Mouse (Mus musculus): ENCODE data around the gene Dtl. TPM values are rescaled to one million over a fixed set of nuclear protein-coding genes. Genes with fewer than 3 reads are reported as not detected.

Gene Dtl
- polyA plus RNA-seq, 1 experiment from 2014 or later, result 22.0 TPM

DNA sequence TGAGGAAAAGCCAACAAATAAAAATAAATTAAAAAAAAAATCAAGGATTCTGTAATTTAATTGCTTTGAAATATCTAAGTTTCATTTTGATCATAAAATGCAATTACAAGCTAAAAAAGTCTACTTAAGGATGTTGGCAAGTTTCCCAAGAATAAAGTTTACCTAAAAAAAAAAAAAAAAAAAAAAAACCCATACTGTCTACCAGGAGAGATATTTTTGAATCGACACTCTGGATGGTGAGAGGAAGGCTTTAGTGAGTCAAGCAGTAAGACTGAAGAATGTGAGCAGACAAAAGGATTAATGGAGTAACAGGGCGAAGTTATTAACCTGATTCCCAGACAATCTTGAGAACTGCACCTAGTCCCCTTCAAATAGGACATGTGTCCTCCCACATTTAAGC, 35.0 kb downstream of the Dtl start:
- H3K9ac ChIP-seq (replicated peaks), result no peak overlapping the region
- ATAC-seq (replicated peaks), result no peak
- no peaks in the 10 kb centered on the region for H3K9me3 ChIP-seq
- no peak overlapping the region for H3K4me2 ChIP-seq (replicated peaks)
- H3K4me1 ChIP-seq, result no peaks in the 10 kb centered on the region
- H3K4me3 ChIP-seq, result no peak overlapping the region
- H3K27ac ChIP-seq (replicated peaks), result no peak overlapping the region
- 80% methylated on average over 2 of the region's 2 CpGs for WGBS
- no peaks in the 10 kb centered on the region for H3K27me3 ChIP-seq
- H3K36me3 ChIP-seq, result 0 out of 2 replicates have a peak, but pooled peaks cover 7% of the 10 kb centered on the region

DNA sequence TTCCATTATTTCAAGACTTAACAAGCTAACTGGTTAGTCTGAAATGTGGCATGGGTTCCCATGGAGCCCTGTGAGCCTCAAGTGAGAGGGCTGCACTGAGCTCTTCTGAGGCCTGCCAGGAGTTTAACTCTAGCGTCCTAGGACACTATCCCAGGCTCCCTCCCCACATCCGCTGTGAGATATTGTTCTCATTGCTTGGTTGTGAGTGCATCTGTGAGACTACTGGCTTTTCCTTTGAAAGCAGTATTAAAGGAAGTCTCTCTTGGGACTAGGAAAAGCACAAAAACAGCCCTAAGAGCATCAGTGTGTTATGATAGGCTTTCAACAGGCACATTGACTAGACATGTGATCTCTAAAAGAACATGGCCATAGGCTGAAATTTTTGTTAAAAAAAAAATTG, 40.4 kb downstream of the Dtl start:
- Histone ChIP-seq H3K9ac (replicated peaks) (no peak overlapping the region), H3K4me1 (no peaks in the 10 kb centered on the region), H3K36me3 (no peaks in the 10 kb centered on the region), H3K4me2 (replicated peaks) (no peak overlapping the region), H3K9me3 (no peaks in the 10 kb centered on the region), H3K27me3 (no peaks in the 10 kb centered on the region), H3K4me3 (no peak overlapping the region), H3K27ac (replicated peaks) (no peak overlapping the region)
- WGBS, result 61% methylated on average over 2 of the region's 2 CpGs
- ATAC-seq (replicated peaks), result no peak

DNA sequence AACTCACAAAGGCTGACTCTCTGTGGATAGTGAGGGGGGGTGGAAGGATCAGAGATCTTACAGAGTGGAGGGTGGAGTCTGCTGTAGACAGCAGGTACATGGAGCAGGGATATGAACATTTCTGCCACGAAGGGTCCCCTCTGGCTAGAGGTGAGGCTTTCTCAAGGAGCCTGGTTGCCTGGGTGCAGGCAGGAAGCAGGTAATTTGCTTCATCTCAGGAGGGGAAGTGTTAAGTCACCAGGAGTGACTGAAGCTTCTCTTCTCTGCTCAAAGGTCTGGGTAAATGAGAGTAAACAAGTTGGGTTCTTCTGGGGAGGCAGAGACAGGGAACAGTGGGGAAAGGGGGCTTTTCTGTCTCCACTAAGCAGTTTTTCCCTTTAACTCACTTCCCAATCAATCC, 44.3 kb downstream of the Dtl start:
- Histone ChIP-seq H3K9ac (replicated peaks) (no peak overlapping the region), H3K4me3 (no peak overlapping the region), H3K27me3 (no peaks in the 10 kb centered on the region), H3K36me3 (no peaks in the 10 kb centered on the region), H3K4me1 (no peaks in the 10 kb centered on the region), H3K27ac (replicated peaks) (no peak overlapping the region), H3K4me2 (replicated peaks) (no peak overlapping the region), H3K9me3 (no peaks in the 10 kb centered on the region)
- no peak for ATAC-seq (replicated peaks)
- 60% methylated on average over 1 of the region's 1 CpGs for WGBS

DNA sequence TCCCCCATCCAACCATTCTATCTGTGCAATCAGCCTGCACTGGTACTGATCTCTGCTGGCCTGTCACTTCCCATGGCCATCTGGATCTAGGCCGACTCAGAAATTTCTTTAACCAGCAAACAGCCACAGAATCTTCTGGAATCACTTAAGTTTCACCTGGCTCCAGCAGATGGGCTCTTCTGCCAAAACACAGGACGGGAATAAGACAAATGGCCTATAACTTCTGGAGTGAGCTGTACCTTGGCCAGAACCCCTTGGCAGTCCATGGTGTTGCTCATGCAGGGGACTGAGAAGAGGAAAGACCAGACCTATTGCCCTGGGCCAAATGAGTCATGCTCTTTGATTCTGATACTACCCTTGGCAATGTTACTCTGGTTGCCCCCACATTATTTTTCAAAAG, 45.9 kb downstream of the Dtl start:
- Histone ChIP-seq H3K27me3 (no peaks in the 10 kb centered on the region), H3K4me1 (no peaks in the 10 kb centered on the region), H3K4me3 (no peak overlapping the region), H3K4me2 (replicated peaks) (no peak overlapping the region), H3K36me3 (no peaks in the 10 kb centered on the region), H3K27ac (replicated peaks) (no peak overlapping the region), H3K9ac (replicated peaks) (no peak overlapping the region), H3K9me3 (no peaks in the 10 kb centered on the region)
- ATAC-seq (replicated peaks), result no peak
- 87% methylated on average over 2 of the region's 2 CpGs for WGBS

DNA sequence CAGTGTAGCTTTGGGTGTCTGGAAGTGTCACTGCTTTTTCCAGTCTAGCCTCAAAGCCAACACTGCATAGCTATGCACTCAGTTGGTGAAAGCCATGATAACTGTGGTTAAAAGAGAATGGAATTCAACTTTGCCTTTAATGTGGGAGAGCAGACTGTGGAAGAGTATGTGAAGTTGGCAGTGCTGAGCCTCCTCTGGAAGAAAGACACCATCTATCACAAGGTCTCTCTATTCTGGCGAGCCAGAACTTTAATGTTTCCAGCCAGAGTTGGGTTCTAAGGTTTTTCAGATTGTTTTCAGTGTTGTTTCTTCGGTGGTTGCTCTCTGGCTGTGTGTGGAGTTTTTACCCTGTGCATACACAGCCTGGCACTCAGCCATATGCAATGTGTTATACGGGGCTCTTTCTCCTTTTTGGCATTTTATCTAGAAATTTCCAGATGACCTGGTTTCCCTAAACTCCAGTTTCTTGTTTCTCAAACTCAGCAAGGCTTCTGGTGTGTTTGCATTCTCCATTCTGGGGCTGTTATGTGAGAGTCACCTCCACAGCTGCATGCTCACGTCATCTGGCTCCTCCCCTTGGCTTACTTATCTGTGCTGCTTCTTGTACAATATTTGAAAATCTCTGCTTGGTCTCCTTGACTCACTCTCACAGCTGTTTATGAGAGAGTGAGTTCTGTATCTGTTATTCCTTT, 47.3 kb downstream of the Dtl start:
- Histone ChIP-seq H3K27me3 (no peaks in the 10 kb centered on the region), H3K36me3 (no peaks in the 10 kb centered on the region), H3K9me3 (no peaks in the 10 kb centered on the region), H3K27ac (replicated peaks) (no peak overlapping the region), H3K9ac (replicated peaks) (no peak overlapping the region), H3K4me2 (replicated peaks) (no peak overlapping the region), H3K4me1 (no peaks in the 10 kb centered on the region), H3K4me3 (no peak overlapping the region)
- WGBS, result 44% methylated on average over 4 of the region's 4 CpGs
- no peak for ATAC-seq (replicated peaks)

DNA sequence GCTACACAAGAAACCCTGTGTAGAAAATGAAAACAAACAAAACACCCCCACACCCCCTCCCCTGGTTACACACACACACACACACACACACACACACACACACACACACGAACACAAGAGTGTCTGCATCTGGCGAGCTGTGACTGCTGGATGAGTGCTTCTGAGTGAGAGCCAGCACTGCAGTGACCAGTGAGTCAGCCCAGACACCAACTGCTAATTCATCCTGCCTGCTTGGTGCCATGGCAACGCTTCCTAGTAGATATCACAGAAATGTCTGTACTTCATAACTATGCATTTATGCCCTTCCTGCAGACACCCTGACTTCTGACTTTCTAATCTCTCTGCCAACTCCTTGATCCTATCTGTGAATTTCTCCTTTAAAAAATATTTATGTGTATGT, 48.3 kb downstream of the Dtl start:
- Histone ChIP-seq H3K27ac (replicated peaks) (no peak overlapping the region), H3K9me3 (no peaks in the 10 kb centered on the region), H3K4me1 (no peaks in the 10 kb centered on the region), H3K27me3 (no peaks in the 10 kb centered on the region), H3K4me2 (replicated peaks) (no peak overlapping the region), H3K4me3 (no peak overlapping the region), H3K36me3 (no peaks in the 10 kb centered on the region), H3K9ac (replicated peaks) (no peak overlapping the region)
- WGBS, result 86% methylated on average over 3 of the region's 3 CpGs
- ATAC-seq (replicated peaks), result no peak

DNA sequence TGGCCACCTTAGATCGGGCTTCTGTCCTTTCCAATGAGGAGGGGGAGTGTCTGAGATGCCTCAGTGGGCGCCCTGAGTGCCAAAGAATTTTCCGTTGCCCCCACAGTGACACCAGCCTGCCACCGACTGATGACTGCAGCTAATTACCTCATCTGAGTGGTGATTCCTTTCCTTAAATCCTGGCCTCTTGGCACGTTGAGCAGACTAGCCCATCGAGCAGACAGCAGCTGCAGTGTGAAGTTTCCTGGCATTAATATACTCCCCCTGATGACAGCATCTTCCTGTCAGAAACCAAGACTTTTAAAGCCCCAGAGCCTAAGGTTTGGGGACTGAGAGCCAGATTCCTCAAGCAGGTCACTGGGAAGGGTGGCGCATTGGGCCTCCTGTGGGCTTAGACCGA, 53.9 kb downstream of the Dtl start:
- no peak for ATAC-seq (replicated peaks)
- H3K4me3 ChIP-seq, result no peak overlapping the region
- H3K27ac ChIP-seq (replicated peaks), result no peak overlapping the region
- H3K27me3 ChIP-seq, result no peaks in the 10 kb centered on the region
- no peaks in the 10 kb centered on the region for H3K9me3 ChIP-seq
- H3K9ac ChIP-seq (replicated peaks), result no peak overlapping the region
- WGBS, result 78% methylated on average over 8 of the region's 8 CpGs
- no peak overlapping the region for H3K4me2 ChIP-seq (replicated peaks)
- H3K4me1 ChIP-seq, result no peaks in the 10 kb centered on the region
- H3K36me3 ChIP-seq, result no peaks in the 10 kb centered on the region

DNA sequence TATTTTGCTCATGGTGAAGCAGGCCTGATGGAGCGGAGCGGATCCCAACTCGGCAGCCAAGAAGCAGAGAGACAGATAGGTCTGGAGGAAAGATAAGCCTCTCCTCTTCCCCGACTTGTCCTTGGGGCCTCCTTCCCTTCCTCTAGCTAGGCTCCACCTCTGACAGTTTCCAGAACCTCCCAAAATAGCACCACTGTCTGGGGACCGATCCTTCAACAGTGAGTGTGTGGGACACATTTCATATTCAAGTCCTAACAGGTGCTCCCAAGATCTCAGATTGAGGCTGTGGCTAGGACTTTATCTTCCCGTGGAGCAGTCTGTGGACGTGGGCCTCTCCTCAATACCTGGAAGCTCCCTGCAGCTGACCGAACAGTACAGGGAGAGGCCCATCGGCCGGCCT, 54.7 kb downstream of the Dtl start:
- H3K27ac ChIP-seq (replicated peaks), result no peak overlapping the region
- H3K4me1 ChIP-seq, result no peaks in the 10 kb centered on the region
- no peaks in the 10 kb centered on the region for H3K36me3 ChIP-seq
- no peak overlapping the region for H3K9ac ChIP-seq (replicated peaks)
- H3K4me2 ChIP-seq (replicated peaks), result no peak overlapping the region
- H3K27me3 ChIP-seq, result no peaks in the 10 kb centered on the region
- no peak overlapping the region for H3K4me3 ChIP-seq
- H3K9me3 ChIP-seq, result no peaks in the 10 kb centered on the region
- no peak for ATAC-seq (replicated peaks)
- 94% methylated on average over 10 of the region's 10 CpGs for WGBS

DNA sequence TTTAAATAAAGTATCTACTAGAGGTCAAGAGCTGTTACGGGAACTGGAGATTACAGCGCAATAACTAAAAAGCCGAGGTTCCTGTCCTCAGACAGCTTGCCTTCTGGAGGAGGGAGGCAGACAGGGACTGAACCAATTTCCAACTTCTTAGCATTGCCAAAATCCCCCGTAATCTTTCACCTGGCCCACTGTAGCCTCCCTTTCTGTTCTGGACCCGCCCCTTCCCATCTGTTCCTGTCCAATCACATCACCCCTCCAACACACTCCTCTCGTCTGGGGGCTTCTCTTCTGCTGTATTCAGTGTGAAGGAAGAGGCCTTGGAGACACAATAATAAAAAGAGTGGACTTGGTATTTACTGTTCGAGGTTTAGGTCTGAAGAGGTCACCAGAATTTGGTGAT, 55.1 kb downstream of the Dtl start:
- no peak overlapping the region for H3K4me2 ChIP-seq (replicated peaks)
- ATAC-seq (replicated peaks), result no peak
- H3K27ac ChIP-seq (replicated peaks), result no peak overlapping the region
- WGBS, result 84% methylated on average over 7 of the region's 7 CpGs
- no peaks in the 10 kb centered on the region for H3K4me1 ChIP-seq
- H3K9me3 ChIP-seq, result no peaks in the 10 kb centered on the region
- H3K36me3 ChIP-seq, result no peaks in the 10 kb centered on the region
- no peak overlapping the region for H3K4me3 ChIP-seq
- H3K9ac ChIP-seq (replicated peaks), result no peak overlapping the region
- H3K27me3 ChIP-seq, result no peaks in the 10 kb centered on the region

DNA sequence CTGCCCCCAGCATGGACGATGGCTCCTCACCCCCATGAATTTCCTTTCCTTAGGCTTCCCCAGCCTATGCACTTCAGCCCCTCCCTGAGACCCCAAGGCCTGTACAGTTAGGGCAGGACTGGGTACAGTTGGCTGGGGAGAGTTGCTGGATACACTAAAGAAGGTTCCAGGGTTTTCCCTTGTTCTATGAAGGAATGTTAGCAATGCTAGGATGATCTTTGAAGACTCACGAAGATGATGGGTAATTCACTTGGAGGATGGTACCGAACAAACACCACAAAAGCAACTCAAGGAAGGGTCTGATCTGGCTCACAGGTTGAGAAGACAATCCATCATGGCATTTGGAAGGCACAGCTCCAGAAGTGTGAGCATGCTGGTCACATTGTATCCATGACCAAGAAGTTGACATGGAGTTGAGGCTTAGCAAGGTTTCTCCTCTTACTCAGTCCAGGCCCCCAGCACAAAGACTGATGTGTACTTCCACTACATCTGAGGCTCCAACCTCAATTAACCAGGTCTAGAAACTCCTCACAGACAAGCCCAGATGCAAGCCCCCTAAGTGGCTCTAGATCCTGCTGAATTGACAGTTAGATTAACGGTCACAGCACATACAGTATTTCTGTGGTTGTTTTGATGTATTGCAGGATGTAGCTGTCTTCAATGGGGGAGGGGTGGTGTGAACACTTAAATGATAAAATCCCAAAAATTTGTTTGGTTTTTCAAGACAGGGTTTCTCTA, 55.8 kb downstream of the Dtl start:
- H3K27me3 ChIP-seq, result no peaks in the 10 kb centered on the region
- no peaks in the 10 kb centered on the region for H3K4me1 ChIP-seq
- H3K9ac ChIP-seq (replicated peaks), result no peak overlapping the region
- ATAC-seq (replicated peaks), result no peak
- H3K27ac ChIP-seq (replicated peaks), result no peak overlapping the region
- 89% methylated on average over 4 of the region's 4 CpGs for WGBS
- no peaks in the 10 kb centered on the region for H3K9me3 ChIP-seq
- no peaks in the 10 kb centered on the region for H3K36me3 ChIP-seq
- H3K4me2 ChIP-seq (replicated peaks), result no peak overlapping the region
- H3K4me3 ChIP-seq, result no peak overlapping the region

DNA sequence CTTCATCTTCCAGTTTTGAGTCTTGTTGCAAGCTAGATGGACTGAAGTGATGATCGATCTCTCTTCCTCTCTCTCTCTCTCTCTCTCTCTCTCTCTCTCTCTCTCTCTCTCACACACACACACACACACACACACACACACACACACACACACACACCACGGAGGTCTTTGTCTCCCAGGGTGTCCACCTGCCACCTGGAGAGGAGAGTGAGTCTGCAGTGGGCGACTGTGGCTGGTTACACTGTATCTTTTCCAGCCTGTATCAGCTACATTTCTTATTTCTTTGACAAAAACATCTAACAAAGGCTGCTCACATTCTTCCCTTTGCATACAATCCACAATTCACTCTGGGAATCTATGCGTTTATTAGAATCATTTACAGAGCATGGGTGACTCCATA, 56.4 kb downstream of the Dtl start:
- H3K4me3 ChIP-seq, result no peak overlapping the region
- H3K9me3 ChIP-seq, result no peaks in the 10 kb centered on the region
- no peaks in the 10 kb centered on the region for H3K27me3 ChIP-seq
- H3K4me2 ChIP-seq (replicated peaks), result no peak overlapping the region
- no peak overlapping the region for H3K9ac ChIP-seq (replicated peaks)
- 86% methylated on average over 4 of the region's 4 CpGs for WGBS
- no peaks in the 10 kb centered on the region for H3K36me3 ChIP-seq
- no peaks in the 10 kb centered on the region for H3K4me1 ChIP-seq
- no peak for ATAC-seq (replicated peaks)
- H3K27ac ChIP-seq (replicated peaks), result no peak overlapping the region

DNA sequence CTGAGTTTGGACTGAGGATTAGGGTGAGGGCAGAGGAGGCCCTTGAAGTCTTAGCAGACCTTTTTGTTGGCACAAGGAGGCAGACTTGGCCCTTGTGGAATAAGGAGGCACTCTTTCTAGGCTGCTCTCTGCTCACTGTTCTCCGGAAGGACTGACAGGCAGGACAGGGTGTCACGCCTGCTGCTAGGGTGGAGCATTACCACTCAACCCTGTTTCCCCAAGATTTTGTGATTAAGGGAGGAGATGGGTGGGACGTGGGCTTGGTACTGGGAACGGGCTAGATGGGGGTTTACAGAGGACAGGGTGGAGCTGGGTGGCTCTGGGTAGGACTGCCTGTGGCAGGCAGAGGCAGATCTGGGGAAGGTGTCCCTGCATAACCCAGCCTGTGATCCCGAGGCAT, 57.4 kb downstream of the Dtl start:
- Histone ChIP-seq H3K4me3 (no peak overlapping the region), H3K4me1 (no peaks in the 10 kb centered on the region), H3K27ac (replicated peaks) (no peak overlapping the region), H3K9ac (replicated peaks) (no peak overlapping the region), H3K4me2 (replicated peaks) (no peak overlapping the region), H3K9me3 (no peaks in the 10 kb centered on the region), H3K36me3 (no peaks in the 10 kb centered on the region), H3K27me3 (no peaks in the 10 kb centered on the region)
- no peak for ATAC-seq (replicated peaks)
- 88% methylated on average over 5 of the region's 5 CpGs for WGBS

DNA sequence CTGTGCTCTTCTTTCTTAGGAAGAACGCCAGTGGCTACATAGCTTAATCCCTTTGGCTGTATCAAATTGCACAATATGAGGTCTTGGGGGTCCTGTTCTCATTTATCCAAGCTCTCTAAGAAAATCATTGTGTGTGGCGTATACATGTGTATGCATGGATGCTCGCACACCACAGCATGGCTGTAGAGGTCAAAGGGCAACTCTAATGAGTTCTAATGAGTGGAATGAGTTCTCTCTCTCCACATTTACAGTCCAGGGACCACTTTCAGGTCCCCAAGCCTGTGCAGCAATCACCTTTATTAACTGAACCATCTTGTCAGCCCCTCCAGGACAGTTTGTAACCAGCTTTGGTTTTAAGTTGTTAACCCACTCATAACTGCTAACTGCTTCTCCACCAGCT, 58.3 kb downstream of the Dtl start:
- H3K9me3 ChIP-seq, result no peaks in the 10 kb centered on the region
- H3K27me3 ChIP-seq, result no peaks in the 10 kb centered on the region
- no peak overlapping the region for H3K4me3 ChIP-seq
- H3K9ac ChIP-seq (replicated peaks), result no peak overlapping the region
- no peaks in the 10 kb centered on the region for H3K36me3 ChIP-seq
- WGBS, result 38% methylated on average over 3 of the region's 3 CpGs
- no peak overlapping the region for H3K27ac ChIP-seq (replicated peaks)
- H3K4me2 ChIP-seq (replicated peaks), result no peak overlapping the region
- no peak for ATAC-seq (replicated peaks)
- H3K4me1 ChIP-seq, result no peaks in the 10 kb centered on the region

Data from forebrain, embryonic 15.5 days (tissue).